Mouse (Mus musculus) embryonic facial prominence, embryonic 10.5 days (tissue): ENCODE data around the gene Cdc25b. TPM values are rescaled to one million over a fixed set of nuclear protein-coding genes. Genes with fewer than 3 reads are reported as not detected.

Source experiments
- DNase-seq: peaks from one replicate; pipeline ENCODE4 v3.0.0-alpha.2; 2017; ENCODE audit warnings: low spot score
- H3K27ac ChIP-seq: fragments of 300-500 bp; sonication (generic); replicated peaks from 2 replicates; pipeline ENCODE4 v1.5.1; 2016; ENCODE audit warnings: mild to moderate bottlenecking
- H3K27me3 ChIP-seq: fragments of 300-500 bp; sonication (generic); replicated peaks from 2 replicates; pipeline ENCODE4 v1.6.1; 2016; ENCODE audit warnings: low read depth, mild to moderate bottlenecking; ENCODE audit not compliant: poor library complexity, severe bottlenecking
- H3K36me3 ChIP-seq: fragments of 300-500 bp; sonication (generic); replicated peaks from 2 replicates; pipeline ENCODE4 v1.6.1; 2016; ENCODE audit warnings: mild to moderate bottlenecking, moderate library complexity
- H3K4me1 ChIP-seq: fragments of 300-500 bp; sonication (generic); 2 replicates; pipeline ENCODE4 v1.6.1; 2016
- H3K4me3 ChIP-seq: fragments of 300-500 bp; sonication (generic); 2 replicates; pipeline ENCODE4 v1.5.1; 2016; ENCODE audit warnings: mild to moderate bottlenecking, moderate library complexity
- H3K9me3 ChIP-seq: fragments of 300-500 bp; sonication (generic); 2 replicates; pipeline ENCODE4 v1.6.1; 2016; ENCODE audit warnings: mild to moderate bottlenecking
- whole genome bisulfite sequencing: fragments of 180-500 bp; shearing (Covaris S2); methylation state at CpG from one replicate; pipeline ENCODE4 v1.1.7; 2016; 5-methylcytosine and 5-hydroxymethylcytosine counted together
- polyA plus RNA-seq: library from polyadenylated mRNA; unstranded; fragments of >200 nt; fragmentation: Nextera tagmentation; extraction: Ambion mirVana; gene quantifications from 2 replicates; pipeline ENCODE4 v1.2.1, GENCODE M21; 2016

The Cdc25b gene
- polyA plus RNA-seq, 1 experiment from 2014 or later = 50.0 TPM

- Histone ChIP-seq H3K27ac (peak within 1 kb of the TSS; percentile 92), H3K4me1 (peaks cover 45% of the 10 kb centered on the region), H3K27me3 (no peaks in the 10 kb centered on the region), H3K9me3 (no peaks in the 10 kb centered on the region), H3K4me3 (peak within 1 kb of the TSS; percentile 88), H3K36me3 (peaks cover 31% of the 10 kb centered on the region)
- WGBS = 2% methylated on average over 57 of the region's 57 CpGs
- peak; percentile 91 for DNase-seq
Observed at GRCm38 (mm10) chr2:131179990-131180587, 6.7 kb upstream of the Cdc25b start, which contains the start of gene Cenpb. Gene Cenpb (minus strand): TSS chr2:131180067.

GRCm38 (mm10) chr2:131186343-131186742, 406 bp upstream of the Cdc25b start:
- DNase-seq = no peak
- H3K4me3 ChIP-seq = peak overlapping the region; percentile 76
- no peaks in the 10 kb centered on the region for H3K9me3 ChIP-seq
- peaks cover 13% of the 10 kb centered on the region for H3K36me3 ChIP-seq
- H3K4me1 ChIP-seq = peaks cover 54% of the 10 kb centered on the region
- H3K27ac ChIP-seq = peak overlapping the region; percentile 93
- WGBS = 2% methylated on average over 14 of the region's 14 CpGs
- peaks cover 8% of the 10 kb centered on the region; the same call in 1 of the 2 replicates for H3K27me3 ChIP-seq

DNA sequence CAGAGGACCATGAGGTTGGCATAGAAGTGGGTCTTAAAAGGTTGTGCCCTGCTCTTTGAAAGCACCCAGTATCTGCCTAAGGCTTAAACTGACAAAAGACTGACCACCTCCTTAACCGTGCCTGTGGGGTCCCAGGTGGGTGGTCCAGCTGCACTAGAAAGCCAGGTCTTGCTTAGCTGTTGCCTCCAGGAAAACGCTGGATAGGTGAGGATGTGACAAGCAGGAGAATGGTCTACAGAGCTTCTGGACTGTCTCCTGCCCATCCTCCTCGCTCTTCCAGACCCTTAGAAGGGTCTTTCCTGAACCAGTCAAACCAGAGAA, 813 bp downstream of the Cdc25b start:
- Histone ChIP-seq H3K36me3 (peaks cover 23% of the 10 kb centered on the region), H3K4me3 (peak overlapping the region; percentile 76), H3K9me3 (no peaks in the 10 kb centered on the region), H3K4me1 (peaks cover 58% of the 10 kb centered on the region), H3K27me3 (peaks cover 8% of the 10 kb centered on the region; the same call in 1 of the 2 replicates), H3K27ac (peak overlapping the region; percentile 93)
- WGBS = 27% methylated on average over 3 of the region's 3 CpGs
- DNase-seq = peak; percentile 41

GRCm38 (mm10) chr2:131188311-131188710, 1.6 kb downstream of the Cdc25b start:
- peak overlapping the region; percentile 93; the same call in 1 of the 2 replicates for H3K27ac ChIP-seq
- H3K4me1 ChIP-seq = peaks cover 58% of the 10 kb centered on the region
- peaks cover 30% of the 10 kb centered on the region for H3K36me3 ChIP-seq
- peaks cover 8% of the 10 kb centered on the region; the same call in 1 of the 2 replicates for H3K27me3 ChIP-seq
- WGBS = 94% methylated on average over 5 of the region's 5 CpGs
- no peaks in the 10 kb centered on the region for H3K9me3 ChIP-seq
- H3K4me3 ChIP-seq = peak overlapping the region; percentile 76
- DNase-seq = no peak

DNA sequence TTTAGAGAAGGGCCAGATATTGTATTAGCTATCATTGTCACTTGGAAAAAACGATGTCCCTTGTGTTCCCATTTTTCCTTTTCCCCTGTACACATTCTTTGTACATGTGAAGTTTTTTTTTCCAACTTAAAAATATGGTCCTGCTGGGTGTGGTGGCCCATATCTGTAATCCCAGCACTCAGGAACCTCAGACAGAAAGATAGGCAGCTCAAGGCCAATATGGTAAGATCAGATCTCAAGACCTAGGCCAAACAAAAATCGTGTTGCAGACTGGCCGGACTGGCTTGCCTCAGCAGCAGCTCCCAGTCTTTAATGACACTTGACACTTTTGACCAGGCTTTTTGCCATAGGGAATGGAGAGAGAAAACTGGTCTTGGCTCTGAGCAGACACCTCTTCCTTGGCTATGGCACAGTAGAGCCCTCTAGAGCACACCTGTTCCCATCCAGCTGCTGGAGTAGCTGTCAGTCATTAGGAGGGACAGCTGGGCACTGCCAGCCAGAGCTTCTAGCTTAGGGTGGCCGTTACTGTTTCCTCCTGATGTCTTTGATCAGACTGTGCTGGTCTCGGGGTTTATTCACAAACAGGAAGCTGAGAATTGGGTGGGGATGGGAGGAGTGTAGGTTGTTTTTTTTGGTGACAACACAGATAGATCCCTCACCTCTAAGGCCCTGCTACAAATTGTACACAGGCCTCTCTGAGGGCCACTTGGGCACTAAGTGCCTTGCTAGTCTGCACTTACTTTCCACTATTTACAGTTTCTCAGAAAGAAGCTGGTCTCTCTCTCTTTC, 3.0 kb downstream of the Cdc25b start:
- Histone ChIP-seq H3K27ac (peak overlapping the region; percentile 75), H3K36me3 (peaks cover 44% of the 10 kb centered on the region), H3K9me3 (no peaks in the 10 kb centered on the region), H3K4me3 (peak overlapping the region; percentile 25), H3K4me1 (peaks cover 58% of the 10 kb centered on the region), H3K27me3 (peaks cover 8% of the 10 kb centered on the region; the same call in 1 of the 2 replicates)
- WGBS = 43% methylated on average over 5 of the region's 5 CpGs
- no peak for DNase-seq

GRCm38 (mm10) chr2:131190344-131191004, 3.7 kb downstream of the Cdc25b start:
- peak; percentile 69 for DNase-seq
- Histone ChIP-seq H3K27me3 (peaks cover 5% of the 10 kb centered on the region; the same call in 1 of the 2 replicates), H3K36me3 (peaks cover 52% of the 10 kb centered on the region), H3K4me3 (peak overlapping the region; percentile 25), H3K4me1 (peaks cover 58% of the 10 kb centered on the region), H3K9me3 (no peaks in the 10 kb centered on the region), H3K27ac (peak overlapping the region; percentile 75)
- 26% methylated on average over 10 of the region's 10 CpGs for WGBS

- no peaks in the 10 kb centered on the region for H3K27me3 ChIP-seq
- no peaks in the 10 kb centered on the region for H3K9me3 ChIP-seq
- H3K36me3 ChIP-seq = peaks cover 57% of the 10 kb centered on the region
- H3K27ac ChIP-seq = peak overlapping the region; percentile 75
- peaks cover 56% of the 10 kb centered on the region for H3K4me1 ChIP-seq
- DNase-seq = no peak
- WGBS = 72% methylated on average over 7 of the region's 7 CpGs
- peak overlapping the region; percentile 25 for H3K4me3 ChIP-seq
Observed at GRCm38 (mm10) chr2:131191005-131191390, 4.2 kb downstream of the Cdc25b start.

GRCm38 (mm10) chr2:131196606-131197316, 10.0 kb downstream of the Cdc25b start:
- peaks cover 81% of the 10 kb centered on the region for H3K36me3 ChIP-seq
- DNase-seq = no peak
- no peak overlapping the region for H3K27ac ChIP-seq
- H3K9me3 ChIP-seq = no peaks in the 10 kb centered on the region
- 92% methylated on average over 16 of the region's 16 CpGs for WGBS
- H3K27me3 ChIP-seq = no peaks in the 10 kb centered on the region
- no peak overlapping the region for H3K4me3 ChIP-seq
- peaks cover under 1% of the 10 kb centered on the region; the same call in 1 of the 2 replicates for H3K4me1 ChIP-seq

GRCm38 (mm10) chr2:131200710-131201109, 14.0 kb downstream of the Cdc25b start:
- WGBS = 82% methylated on average over 2 of the region's 2 CpGs
- no peak overlapping the region for H3K27ac ChIP-seq
- H3K36me3 ChIP-seq = peaks cover 44% of the 10 kb centered on the region

GRCm38 (mm10) chr2:131201262-131201661, 14.5 kb downstream of the Cdc25b start:
- no peak overlapping the region for H3K27ac ChIP-seq
- DNase-seq = no peak
- H3K4me3 ChIP-seq = no peak overlapping the region
- peaks cover 39% of the 10 kb centered on the region for H3K36me3 ChIP-seq
- 85% methylated on average over 3 of the region's 3 CpGs for WGBS
- H3K27me3 ChIP-seq = no peaks in the 10 kb centered on the region
- peaks cover 6% of the 10 kb centered on the region; the same call in 1 of the 2 replicates for H3K4me1 ChIP-seq
- H3K9me3 ChIP-seq = no peaks in the 10 kb centered on the region

More at GRCm38 (mm10) chr2:131200710-131201109, 14.0 kb downstream of the Cdc25b start:
- Histone ChIP-seq H3K4me1 (peaks cover 6% of the 10 kb centered on the region; the same call in 1 of the 2 replicates), H3K4me3 (no peak overlapping the region), H3K9me3 (no peaks in the 10 kb centered on the region), H3K27me3 (no peaks in the 10 kb centered on the region)
- no peak for DNase-seq

DNA sequence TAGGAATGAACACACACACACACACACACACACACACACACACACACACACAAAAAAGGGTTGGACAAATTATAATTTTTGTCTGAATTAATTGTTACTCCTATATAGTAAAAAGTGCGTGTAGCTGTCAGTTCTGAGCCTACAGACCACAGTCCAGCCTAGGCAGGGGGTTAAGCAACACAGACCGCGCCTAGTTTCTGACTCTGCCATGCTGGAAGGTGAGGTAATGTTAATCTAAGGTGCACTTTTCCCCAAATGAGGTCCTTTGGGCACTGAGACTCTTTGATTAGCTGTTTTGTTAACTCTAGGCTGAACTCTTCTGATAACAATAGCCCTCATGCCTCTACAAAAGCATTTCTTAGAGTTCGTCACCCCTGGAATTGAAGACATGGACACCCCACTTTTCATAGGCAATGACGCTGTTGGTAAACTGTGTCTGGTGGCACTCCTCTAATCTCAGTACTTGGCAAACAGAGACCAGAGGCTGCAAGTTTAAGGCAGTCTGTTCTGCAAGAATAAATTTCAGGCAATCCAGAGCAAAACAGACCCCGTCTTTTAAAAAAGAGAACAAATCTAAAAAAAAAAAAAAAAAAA, 17.2 kb downstream of the Cdc25b start:
- no peak for DNase-seq
- no peaks in the 10 kb centered on the region for H3K9me3 ChIP-seq
- H3K36me3 ChIP-seq = peaks cover 14% of the 10 kb centered on the region
- H3K27me3 ChIP-seq = no peaks in the 10 kb centered on the region
- H3K4me3 ChIP-seq = no peak overlapping the region
- peaks cover 6% of the 10 kb centered on the region; the same call in 1 of the 2 replicates for H3K4me1 ChIP-seq
- H3K27ac ChIP-seq = no peak overlapping the region
- WGBS = 89% methylated on average over 6 of the region's 6 CpGs
